ENCODE assay signal across 8 mouse cellular contexts in genomic region chr7:30534633-30535577, GRCm38 (mm10). TPM values are rescaled to one million over a fixed set of nuclear protein-coding genes. Genes with fewer than 3 reads are reported as not detected.
DNase-seq lines count a peak whose midpoint lies in the region; ATAC-seq and TF ChIP-seq lines count a peak whose summit lies in the region.

TSS of gene Arhgap33 (minus strand) at chr7:30535060.

- peaks cover 34% of the 10 kb centered on the region for H3K4me1 ChIP-seq in heart, embryonic 15.5 days (replicated peaks)
- peaks cover 6 to 11% of the 10 kb centered on the region in 2 experiments for H3K4me1 ChIP-seq in liver, embryonic 14.5 days (replicated peaks; ENCODE audit: control insufficient read depth in 2 of 2, insufficient read depth in 2 of 2, low read length in 1 of 2)
- peaks cover 18% of the 10 kb centered on the region for H3K4me1 ChIP-seq in neural tube, embryonic 11.5 days (ENCODE audit: control insufficient read depth, insufficient read depth, low read length)
- no peaks in the 10 kb centered on the region for H3K4me1 ChIP-seq in stomach, postnatal 0 days (replicated peaks; ENCODE audit: control insufficient read depth, insufficient read depth)

- H3K4me3 ChIP-seq in heart, embryonic 15.5 days: peak within 1 kb of the TSS; percentile 85
- peak within 1 kb of the TSS; percentile 68 to 97 for H3K4me3 ChIP-seq in liver, embryonic 14.5 days (ENCODE audit: insufficient read depth in 1 of 2, low read depth in 2 of 2, low read length in 2 of 2)
- peak within 1 kb of the TSS; percentile 78 for H3K4me3 ChIP-seq in neural tube, embryonic 11.5 days (ENCODE audit: low read depth, low read length)
- H3K4me3 ChIP-seq in stomach, postnatal 0 days (ENCODE audit: low read depth, low read length): peak within 1 kb of the TSS; percentile 73

- H3K9ac ChIP-seq in heart, embryonic 15.5 days: peak within 1 kb of the TSS; percentile 69
- H3K9ac ChIP-seq in liver, embryonic 14.5 days (replicated peaks): peak within 1 kb of the TSS; percentile 62
- peak within 1 kb of the TSS; percentile 86 for H3K9ac ChIP-seq in neural tube, embryonic 11.5 days (ENCODE audit: low read length)
- H3K9ac ChIP-seq in stomach, postnatal 0 days (ENCODE audit: low read length): peak within 1 kb of the TSS; percentile 67

- DNase-seq in c-Kit-negative CD71-positive TER-119-positive erythroid progenitor cells, embryonic 14.5 days (ENCODE audit: low read depth, low spot score): peak; percentile 98
- DNase-seq in fibroblast of lung, adult 2 months (ENCODE audit: low read depth): peak; percentile 87
- DNase-seq in kidney, postnatal 25 days: peak; percentile 98
- DNase-seq in liver, embryonic 14.5 days (ENCODE audit: low read depth in 3 of 3, low spot score in 3 of 3): peak; percentile 96 to 97 (median 96)
- peak; percentile 99 for DNase-seq in neural tube, embryonic 11.5 days (ENCODE audit: low spot score)
- DNase-seq in stomach, postnatal 0 days (ENCODE audit: low spot score): peak; percentile 96

- peak within 1 kb of the TSS; percentile 89 for H3K4me2 ChIP-seq in heart, embryonic 15.5 days
- H3K4me2 ChIP-seq in liver, embryonic 14.5 days (ENCODE audit: low read depth): peak within 1 kb of the TSS; percentile 80
- H3K4me2 ChIP-seq in neural tube, embryonic 11.5 days (ENCODE audit: low read depth): peak within 1 kb of the TSS; percentile 89
- peak within 1 kb of the TSS; percentile 97 for H3K4me2 ChIP-seq in stomach, postnatal 0 days (replicated peaks; ENCODE audit: low read depth)

- no peaks in the 10 kb centered on the region for H3K9me3 ChIP-seq in heart, embryonic 15.5 days (replicated peaks)
- H3K9me3 ChIP-seq in liver, embryonic 14.5 days (ENCODE audit: control insufficient read depth, low read length): no peaks in the 10 kb centered on the region
- no peaks in the 10 kb centered on the region for H3K9me3 ChIP-seq in neural tube, embryonic 11.5 days (ENCODE audit: control insufficient read depth, low read length)
- H3K9me3 ChIP-seq in stomach, postnatal 0 days (ENCODE audit: control insufficient read depth, low read length): no peaks in the 10 kb centered on the region

- no peak for TF ChIP-seq EP300 in liver, embryonic 14.5 days (IDR thresholded peaks at IDR 0.05; ENCODE audit: low read depth)
- TF ChIP-seq EP300 in stomach, postnatal 0 days (optimal IDR thresholded peaks at IDR 0.05): no peak

- TF ChIP-seq CTCF in liver, embryonic 14.5 days (IDR thresholded peaks at IDR 0.05; ENCODE audit: low read depth): no peak
- no peak for TF ChIP-seq CTCF in stomach, postnatal 0 days (IDR thresholded peaks at IDR 0.05; ENCODE audit: low read depth)

- peaks cover 21% of the 10 kb centered on the region for H3K36me3 ChIP-seq in heart, embryonic 15.5 days
- no peaks in the 10 kb centered on the region; the same call in 1 of the 2 replicates for H3K36me3 ChIP-seq in liver, embryonic 14.5 days (replicated peaks; ENCODE audit: control insufficient read depth, insufficient read depth, low read depth)
- H3K36me3 ChIP-seq in neural tube, embryonic 11.5 days (ENCODE audit: control insufficient read depth, insufficient read depth, low read length): peaks cover 12% of the 10 kb centered on the region
- H3K36me3 ChIP-seq in stomach, postnatal 0 days (ENCODE audit: control insufficient read depth, insufficient read depth, low read length): peaks cover 11% of the 10 kb centered on the region; the same call in 1 of the 2 replicates

- under 1% methylated on average over 63 of the region's 84 CpGs for WGBS in heart, embryonic 15.5 days
- WGBS in liver, embryonic 14.5 days (ENCODE audit: insufficient replicate concordance): under 1% methylated on average over 68 of the region's 84 CpGs
- WGBS in neural tube, embryonic 11.5 days: under 1% methylated on average over 58 of the region's 84 CpGs
- under 1% methylated on average over 37 of the region's 84 CpGs for WGBS in stomach, postnatal 0 days

- H3K27ac ChIP-seq in heart, embryonic 15.5 days: peak within 1 kb of the TSS; percentile 62
- H3K27ac ChIP-seq in liver, embryonic 14.5 days: peak within 1 kb of the TSS; percentile 41; the same call in 1 of the 2 replicates
- H3K27ac ChIP-seq in neural tube, embryonic 11.5 days (ENCODE audit: low read depth, low read length): peak within 1 kb of the TSS; percentile 79
- no peak within 1 kb of the TSS for H3K27ac ChIP-seq in stomach, postnatal 0 days (replicated peaks)

- peak; percentile 95 for ATAC-seq in CD4-positive, CD25-positive, alpha-beta regulatory T cell, adult 4 months
- ATAC-seq in heart, embryonic 15.5 days (replicated peaks; ENCODE audit: insufficient number of reproducible peaks, insufficient read depth, low FRiP score, low read depth): peak; percentile 95
- peak; percentile 96 for ATAC-seq in liver, embryonic 14.5 days (ENCODE audit: insufficient read depth)
- peak; percentile 89 for ATAC-seq in neural tube, embryonic 11.5 days (ENCODE audit: insufficient read depth, low FRiP score, low TSS enrichment)
- peak; percentile 95 for ATAC-seq in stomach, postnatal 0 days (ENCODE audit: low FRiP score, low TSS enrichment)

- H3K27me3 ChIP-seq in heart, embryonic 15.5 days: 0 out of 2 replicates have a peak, but pooled peaks cover 5% of the 10 kb centered on the region
- H3K27me3 ChIP-seq in liver, embryonic 14.5 days (ENCODE audit: control insufficient read depth, insufficient read depth, low read length): no peaks in the 10 kb centered on the region
- no peaks in the 10 kb centered on the region for H3K27me3 ChIP-seq in neural tube, embryonic 11.5 days (ENCODE audit: control insufficient read depth, insufficient read depth, low read length)
- no peaks in the 10 kb centered on the region for H3K27me3 ChIP-seq in stomach, postnatal 0 days (ENCODE audit: control insufficient read depth, insufficient read depth, low read length)

RNA-seq across cellular contexts. Expression of gene Arhgap33, which starts in this region (rescaled TPM):
- under 1 TPM; 0.46 to 0.67 TPM for polyA plus RNA-seq in CD4-positive, CD25-positive, alpha-beta regulatory T cell, adult 4 months (2017; shearing (Covaris generic))
- polyA plus RNA-seq in heart, embryonic 15.5 days (2015; fragmentation: Nextera tagmentation; extraction: Ambion mirVana): 6.2 and 8.1 TPM in 2 replicates
- polyA plus RNA-seq in liver, embryonic 14.5 days (2012; rRNA removed): 7.1 and 7.9 TPM in 2 replicates
- 1.3 and 2.0 TPM in 2 replicates for polyA plus RNA-seq in liver, embryonic 14.5 days (2014; fragmentation: Nextera tagmentation; extraction: Ambion mirVana)
- polyA plus RNA-seq in neural tube, embryonic 11.5 days (2014; fragmentation: Nextera tagmentation; extraction: Ambion mirVana): 48.8 and 51.1 TPM in 2 replicates
- polyA plus RNA-seq in stomach, postnatal 0 days (2015; fragmentation: Nextera tagmentation; extraction: Ambion mirVana): 1.5 and 1.6 TPM in 2 replicates

Comparison
In these comparisons a context has a peak if more than half of its experiments do, and no peak if none do; other contexts are left out.
1. Peak in ATAC-seq in CD4-positive, CD25-positive, alpha-beta regulatory T cell, adult 4 months; RNA of the gene not detected or under 1 TPM.